Mouse (Mus musculus): ENCODE results near the gene Hist2h2aa1. TPM values are rescaled to one million over a fixed set of nuclear protein-coding genes. Genes with fewer than 3 reads are reported as not detected.
"Not testable (repeated sequence)": the region's sequence is repeated elsewhere in the genome, so short reads cannot be mapped to it uniquely, and the experiment has no call there.

Gene Hist2h2aa1
- 27.1 and 35.0 TPM in 2 replicates for polyA plus RNA-seq (2016; fragmentation: Nextera tagmentation; extraction: Ambion mirVana)

GRCm38 (mm10) chr3:96245003-96245886 is at the start of gene Hist2h2aa1:
Gene Hist2h2aa1, plus strand, starts transcription at chr3:96245497.
- H3K27me3 ChIP-seq = not testable (repeated sequence)
- under 1% methylated on average over 41 of the region's 88 CpGs for WGBS

GRCm38 (mm10) chr3:96195616-96196313 is 49.5 kb upstream of the Hist2h2aa1 start:
- Histone ChIP-seq H3K4me2 (replicated peaks) (no peak overlapping the region; the same call in 1 of the 2 replicates), H3K27me3 (peaks cover 19% of the 10 kb centered on the region; the same call in 1 of the 2 replicates), H3K4me3 (no peak overlapping the region), H3K36me3 (peaks cover 8% of the 10 kb centered on the region; the same call in 1 of the 2 replicates), H3K27ac (replicated peaks) (no peak overlapping the region), H3K9ac (replicated peaks) (no peak overlapping the region), H3K4me1 (peaks cover 14% of the 10 kb centered on the region), H3K9me3 (no peaks in the 10 kb centered on the region)
- no peak for ATAC-seq (ENCODE audit: low FRiP score, low read depth)
- 94% methylated on average over 11 of the region's 11 CpGs for WGBS

More at GRCm38 (mm10) chr3:96245003-96245886, at the start of gene Hist2h2aa1:
- Histone ChIP-seq H3K4me2 (replicated peaks) (peak within 1 kb of the TSS; percentile 65), H3K9ac (replicated peaks) (peak within 1 kb of the TSS; percentile 73), H3K27ac (replicated peaks) (peak within 1 kb of the TSS; percentile 98), H3K4me3 (peak within 1 kb of the TSS; percentile 50), H3K4me1 (peaks cover 31% of the 10 kb centered on the region)
- H3K9me3 ChIP-seq, H3K36me3 ChIP-seq: not testable (repeated sequence)
- ATAC-seq (ENCODE audit: low FRiP score, low read depth) = peak; percentile 82

- Histone ChIP-seq H3K27ac (replicated peaks) (peak overlapping the region; percentile 91), H3K4me2 (replicated peaks) (peak overlapping the region; percentile 96), H3K27me3 (peaks cover 19% of the 10 kb centered on the region; the same call in 1 of the 2 replicates), H3K4me3 (peak overlapping the region; percentile 65), H3K9ac (replicated peaks) (peak overlapping the region; percentile 78), H3K4me1 (peaks cover 14% of the 10 kb centered on the region), H3K9me3 (no peaks in the 10 kb centered on the region), H3K36me3 (peaks cover 8% of the 10 kb centered on the region; the same call in 1 of the 2 replicates)
- ATAC-seq (ENCODE audit: low FRiP score, low read depth) = peak; percentile 57; the same call in 1 of the 2 replicates
- 21% methylated on average over 27 of the region's 27 CpGs for WGBS
Observed at GRCm38 (mm10) chr3:96196437-96197128, 48.7 kb upstream of the Hist2h2aa1 start.

- Histone ChIP-seq H3K9me3 (no peaks in the 10 kb centered on the region), H3K9ac (replicated peaks) (peak overlapping the region; percentile 78), H3K4me1 (peaks cover 14% of the 10 kb centered on the region), H3K27ac (replicated peaks) (peak overlapping the region; percentile 91), H3K4me3 (peak overlapping the region; percentile 65), H3K27me3 (peaks cover 19% of the 10 kb centered on the region; the same call in 1 of the 2 replicates), H3K4me2 (replicated peaks) (peak overlapping the region; percentile 96), H3K36me3 (peaks cover 8% of the 10 kb centered on the region; the same call in 1 of the 2 replicates)
- peak; percentile 95 for ATAC-seq (ENCODE audit: low FRiP score, low read depth)
- under 1% methylated on average over 50 of the region's 50 CpGs for WGBS
Observed at GRCm38 (mm10) chr3:96197129-96197749, 48.1 kb upstream of the Hist2h2aa1 start.

- Histone ChIP-seq H3K27ac (replicated peaks) (no peak overlapping the region), H3K4me2 (replicated peaks) (peak overlapping the region; percentile 96), H3K36me3 (peaks cover 4% of the 10 kb centered on the region; the same call in 1 of the 2 replicates), H3K4me1 (peaks cover 14% of the 10 kb centered on the region), H3K27me3 (peaks cover 19% of the 10 kb centered on the region; the same call in 1 of the 2 replicates), H3K4me3 (peak overlapping the region; percentile 65; the same call in 1 of the 2 replicates), H3K9me3 (no peaks in the 10 kb centered on the region), H3K9ac (replicated peaks) (no peak overlapping the region)
- ATAC-seq (ENCODE audit: low FRiP score, low read depth) = no peak
- WGBS = 3% methylated on average over 6 of the region's 6 CpGs
Observed at GRCm38 (mm10) chr3:96198181-96198580, 47.1 kb upstream of the Hist2h2aa1 start.

- H3K9me3 ChIP-seq; ATAC-seq (ENCODE audit: low FRiP score, low read depth); H3K27ac ChIP-seq (replicated peaks); H3K9ac ChIP-seq (replicated peaks); H3K4me3 ChIP-seq; H3K36me3 ChIP-seq; H3K4me2 ChIP-seq (replicated peaks): not testable (repeated sequence)
- H3K4me1 ChIP-seq = peaks cover 14% of the 10 kb centered on the region
- H3K27me3 ChIP-seq = peaks cover 19% of the 10 kb centered on the region; the same call in 1 of the 2 replicates
- 34% methylated on average over 8 of the region's 8 CpGs for WGBS
Observed at GRCm38 (mm10) chr3:96198601-96199251, 46.6 kb upstream of the Hist2h2aa1 start.

GRCm38 (mm10) chr3:96199731-96200130 is 45.6 kb upstream of the Hist2h2aa1 start:
- Histone ChIP-seq H3K9me3 (no peaks in the 10 kb centered on the region), H3K27me3 (peaks cover 9% of the 10 kb centered on the region; the same call in 1 of the 2 replicates), H3K36me3 (0 out of 2 replicates have a peak, but pooled peaks cover 4% of the 10 kb centered on the region), H3K4me3 (no peak overlapping the region), H3K27ac (replicated peaks) (no peak overlapping the region), H3K4me2 (replicated peaks) (no peak overlapping the region), H3K9ac (replicated peaks) (no peak overlapping the region), H3K4me1 (peaks cover 14% of the 10 kb centered on the region)
- 79% methylated on average over 2 of the region's 2 CpGs for WGBS
- no peak for ATAC-seq (ENCODE audit: low FRiP score, low read depth)

- H3K9me3 ChIP-seq = no peaks in the 10 kb centered on the region
- H3K4me3 ChIP-seq = no peak overlapping the region
- no peak for ATAC-seq (ENCODE audit: low FRiP score, low read depth)
- H3K4me2 ChIP-seq (replicated peaks) = no peak overlapping the region
- 86% methylated on average over 3 of the region's 3 CpGs for WGBS
- H3K27ac ChIP-seq (replicated peaks) = no peak overlapping the region
- no peaks in the 10 kb centered on the region for H3K36me3 ChIP-seq
- H3K27me3 ChIP-seq = no peaks in the 10 kb centered on the region
- H3K4me1 ChIP-seq = no peaks in the 10 kb centered on the region
- H3K9ac ChIP-seq (replicated peaks) = no peak overlapping the region
Observed at GRCm38 (mm10) chr3:96207819-96208218, 37.5 kb upstream of the Hist2h2aa1 start.

- ATAC-seq (ENCODE audit: low FRiP score, low read depth) = no peak
- H3K27me3 ChIP-seq = no peaks in the 10 kb centered on the region
- no peak overlapping the region for H3K27ac ChIP-seq (replicated peaks)
- no peak overlapping the region for H3K4me2 ChIP-seq (replicated peaks)
- no peaks in the 10 kb centered on the region for H3K4me1 ChIP-seq
- no peak overlapping the region for H3K9ac ChIP-seq (replicated peaks)
- 24% methylated on average over 15 of the region's 15 CpGs for WGBS
- no peaks in the 10 kb centered on the region for H3K9me3 ChIP-seq
- H3K4me3 ChIP-seq = no peak overlapping the region
- H3K36me3 ChIP-seq = no peaks in the 10 kb centered on the region
Observed at GRCm38 (mm10) chr3:96209242-96209641, 36.1 kb upstream of the Hist2h2aa1 start.

- Histone ChIP-seq H3K4me1 (peaks cover 31% of the 10 kb centered on the region), H3K9ac (replicated peaks) (peak overlapping the region; percentile 84)
- 0% methylated on average over 12 of the region's 12 CpGs for WGBS
Observed at GRCm38 (mm10) chr3:96219191-96219641, 26.1 kb upstream of the Hist2h2aa1 start.

More at GRCm38 (mm10) chr3:96219191-96219641, 26.1 kb upstream of the Hist2h2aa1 start:
- H3K36me3 ChIP-seq = no peaks in the 10 kb centered on the region
- H3K27ac ChIP-seq (replicated peaks) = peak overlapping the region; percentile 98
- H3K27me3 ChIP-seq = no peaks in the 10 kb centered on the region
- peak overlapping the region; percentile 79 for H3K4me2 ChIP-seq (replicated peaks)
- H3K9me3 ChIP-seq = no peaks in the 10 kb centered on the region
- ATAC-seq (ENCODE audit: low FRiP score, low read depth) = peak; percentile 32
- peak overlapping the region; percentile 61 for H3K4me3 ChIP-seq
